Mouse (Mus musculus) embryonic fibroblast, embryonic 13.5 days (primary cell): ENCODE measurements around the gene Gm49355.

Experiments used
- CTCF ChIP-seq: IDR thresholded peaks from 2 replicates; pipeline ENCODE4 v1.5.1; 2011; ENCODE audit warnings: mild to moderate bottlenecking, control low read depth, low read length, moderate library complexity, borderline replicate concordance; ENCODE audit not compliant: insufficient read depth
- POLR2A ChIP-seq: IDR thresholded peaks from 2 replicates; pipeline ENCODE4 v1.6.1; 2011; ENCODE audit warnings: low read depth, mild to moderate bottlenecking, control low read depth, low read length, moderate library complexity

GRCm38 (mm10) chr14:12340238-12341074 lies 56.7 kb downstream of the Gm49355 start:
- TF ChIP-seq POLR2A (no peak), CTCF (no peak)
